Mouse (Mus musculus) brain, embryonic 14.5 days (tissue): ENCODE measurements around the gene Nell1.
"Not testable (repeated sequence)": the region's sequence is repeated elsewhere in the genome, so short reads cannot be mapped to it uniquely, and the experiment has no call there.

Experiments
- CTCF ChIP-seq: fragments of 200-500 bp; IDR thresholded peaks from 2 replicates; pipeline ENCODE4 v1.5.1; 2012; ENCODE audit warnings: inconsistent platforms, mild to moderate bottlenecking, moderate library complexity, borderline replicate concordance; ENCODE audit not compliant: insufficient read depth, insufficient read length; ENCODE audit errors: extremely low read depth
- POLR2A ChIP-seq: fragments of 200-500 bp; IDR thresholded peaks from 2 replicates; pipeline ENCODE4 v1.6.1; 2012; ENCODE audit warnings: mild to moderate bottlenecking, inconsistent platforms, borderline replicate concordance; ENCODE audit not compliant: poor library complexity, insufficient read depth, insufficient read length, severe bottlenecking; ENCODE audit errors: extremely low read depth

- TF ChIP-seq CTCF, POLR2A: not testable (repeated sequence)
Measured at GRCm38 (mm10) chr7:49933386-49934115, 41.1 kb upstream of the Nell1 start.
